Mouse (Mus musculus): ENCODE measurements around the gene D17H6S53E. TPM values are rescaled to one million over a fixed set of nuclear protein-coding genes. Genes with fewer than 3 reads are reported as not detected.

D17H6S53E gene
- polyA plus RNA-seq (2015; fragmentation: Nextera tagmentation; extraction: Ambion mirVana): 9.7 and 10.4 TPM in 2 replicates

GRCm38 (mm10) chr17:35126206-35126611, at the start of gene D17H6S53E:
Gene D17H6S53E (plus strand): TSS chr17:35126373.
- ATAC-seq (ENCODE audit: low read depth): peak; percentile 60
- Histone ChIP-seq H3K27me3 (ENCODE audit: control insufficient read depth, insufficient read depth, low read depth, low read length) (no peaks in the 10 kb centered on the region), H3K4me2 (ENCODE audit: low read depth, low read length) (peak within 1 kb of the TSS; percentile 59), H3K9ac (ENCODE audit: low read length) (peak within 1 kb of the TSS; percentile 78), H3K4me3 (ENCODE audit: low read length) (peak within 1 kb of the TSS; percentile 62), H3K9me3 (ENCODE audit: control insufficient read depth, low read length) (no peaks in the 10 kb centered on the region), H3K4me1 (replicated peaks; ENCODE audit: control insufficient read depth, insufficient read depth, low read length) (peaks cover 20% of the 10 kb centered on the region), H3K36me3 (ENCODE audit: control insufficient read depth, insufficient read depth, low read length) (no peaks in the 10 kb centered on the region; the same call in 1 of the 2 replicates), H3K27ac (ENCODE audit: low read length) (peak within 1 kb of the TSS; percentile 78)
- under 1% methylated on average over 36 of the region's 36 CpGs for WGBS

GRCm38 (mm10) chr17:35076507-35077176, 49.5 kb upstream of the D17H6S53E start, which contains the start of gene Ly6g6e:
Gene Ly6g6e (plus strand): TSS chr17:35076902.
- Histone ChIP-seq H3K4me3 (ENCODE audit: low read length) (peak within 1 kb of the TSS; percentile 45), H3K9ac (ENCODE audit: low read length) (peak within 1 kb of the TSS; percentile 66), H3K4me1 (replicated peaks; ENCODE audit: control insufficient read depth, insufficient read depth, low read length) (peaks cover 7% of the 10 kb centered on the region; the same call in 1 of the 2 replicates), H3K27me3 (ENCODE audit: control insufficient read depth, insufficient read depth, low read depth, low read length) (peaks cover 2% of the 10 kb centered on the region; the same call in 1 of the 2 replicates), H3K4me2 (ENCODE audit: low read depth, low read length) (peak within 1 kb of the TSS; percentile 52), H3K9me3 (ENCODE audit: control insufficient read depth, low read length) (no peaks in the 10 kb centered on the region), H3K36me3 (ENCODE audit: control insufficient read depth, insufficient read depth, low read length) (no peaks in the 10 kb centered on the region), H3K27ac (ENCODE audit: low read length) (peak within 1 kb of the TSS; percentile 87)
- WGBS: 32% methylated on average over 10 of the region's 10 CpGs
- ATAC-seq (ENCODE audit: low read depth): 0 out of 2 replicates have a peak, but pooled peaks have one; percentile 5

GRCm38 (mm10) chr17:35077285-35077684, 48.9 kb upstream of the D17H6S53E start:
- Histone ChIP-seq H3K4me2 (ENCODE audit: low read depth, low read length) (peak overlapping the region; percentile 52), H3K36me3 (ENCODE audit: control insufficient read depth, insufficient read depth, low read length) (no peaks in the 10 kb centered on the region), H3K4me1 (replicated peaks; ENCODE audit: control insufficient read depth, insufficient read depth, low read length) (peaks cover 7% of the 10 kb centered on the region; the same call in 1 of the 2 replicates), H3K9me3 (ENCODE audit: control insufficient read depth, low read length) (no peaks in the 10 kb centered on the region), H3K9ac (ENCODE audit: low read length) (peak overlapping the region; percentile 66), H3K4me3 (ENCODE audit: low read length) (peak overlapping the region; percentile 45), H3K27ac (ENCODE audit: low read length) (peak overlapping the region; percentile 87), H3K27me3 (ENCODE audit: control insufficient read depth, insufficient read depth, low read depth, low read length) (peaks cover 2% of the 10 kb centered on the region; the same call in 1 of the 2 replicates)
- WGBS: 23% methylated on average over 2 of the region's 2 CpGs
- ATAC-seq (ENCODE audit: low read depth): peak; percentile 52

- 7% methylated on average over 14 of the region's 14 CpGs for WGBS
- H3K4me3 ChIP-seq (ENCODE audit: low read length): peak within 1 kb of the TSS; percentile 45
- peak within 1 kb of the TSS; percentile 87 for H3K27ac ChIP-seq (ENCODE audit: low read length)
- no peaks in the 10 kb centered on the region for H3K36me3 ChIP-seq (ENCODE audit: control insufficient read depth, insufficient read depth, low read length)
- peak within 1 kb of the TSS; percentile 66 for H3K9ac ChIP-seq (ENCODE audit: low read length)
- peaks cover 7% of the 10 kb centered on the region; the same call in 1 of the 2 replicates for H3K4me1 ChIP-seq (replicated peaks; ENCODE audit: control insufficient read depth, insufficient read depth, low read length)
- H3K27me3 ChIP-seq (ENCODE audit: control insufficient read depth, insufficient read depth, low read depth, low read length): peaks cover 2% of the 10 kb centered on the region; the same call in 1 of the 2 replicates
- H3K4me2 ChIP-seq (ENCODE audit: low read depth, low read length): peak within 1 kb of the TSS; percentile 52
- no peaks in the 10 kb centered on the region for H3K9me3 ChIP-seq (ENCODE audit: control insufficient read depth, low read length)
- ATAC-seq (ENCODE audit: low read depth): peak; percentile 83
Measured at GRCm38 (mm10) chr17:35077786-35078233, 48.4 kb upstream of the D17H6S53E start, which contains the start of gene Ly6g6d. Gene Ly6g6d (minus strand): TSS chr17:35078065.

GRCm38 (mm10) chr17:35079778-35080177, 46.4 kb upstream of the D17H6S53E start:
- no peak for ATAC-seq (ENCODE audit: low read depth)
- 29% methylated on average over 9 of the region's 9 CpGs for WGBS
- Histone ChIP-seq H3K36me3 (ENCODE audit: control insufficient read depth, insufficient read depth, low read length) (no peaks in the 10 kb centered on the region), H3K27me3 (ENCODE audit: control insufficient read depth, insufficient read depth, low read depth, low read length) (peaks cover 2% of the 10 kb centered on the region; the same call in 1 of the 2 replicates), H3K4me2 (ENCODE audit: low read depth, low read length) (no peak overlapping the region), H3K9ac (ENCODE audit: low read length) (no peak overlapping the region), H3K27ac (ENCODE audit: low read length) (no peak overlapping the region), H3K4me3 (ENCODE audit: low read length) (no peak overlapping the region), H3K4me1 (replicated peaks; ENCODE audit: control insufficient read depth, insufficient read depth, low read length) (peaks cover 7% of the 10 kb centered on the region; the same call in 1 of the 2 replicates), H3K9me3 (ENCODE audit: control insufficient read depth, low read length) (no peaks in the 10 kb centered on the region)

GRCm38 (mm10) chr17:35080248-35080647, 45.9 kb upstream of the D17H6S53E start:
- Histone ChIP-seq H3K4me1 (replicated peaks; ENCODE audit: control insufficient read depth, insufficient read depth, low read length) (peaks cover 7% of the 10 kb centered on the region; the same call in 1 of the 2 replicates), H3K9ac (ENCODE audit: low read length) (no peak overlapping the region), H3K27me3 (ENCODE audit: control insufficient read depth, insufficient read depth, low read depth, low read length) (peaks cover 2% of the 10 kb centered on the region; the same call in 1 of the 2 replicates), H3K36me3 (ENCODE audit: control insufficient read depth, insufficient read depth, low read length) (no peaks in the 10 kb centered on the region), H3K4me2 (ENCODE audit: low read depth, low read length) (no peak overlapping the region), H3K27ac (ENCODE audit: low read length) (no peak overlapping the region), H3K4me3 (ENCODE audit: low read length) (no peak overlapping the region), H3K9me3 (ENCODE audit: control insufficient read depth, low read length) (no peaks in the 10 kb centered on the region)
- no peak for ATAC-seq (ENCODE audit: low read depth)
- WGBS: 50% methylated on average over 6 of the region's 6 CpGs

GRCm38 (mm10) chr17:35080710-35081109, 45.5 kb upstream of the D17H6S53E start:
- H3K9me3 ChIP-seq (ENCODE audit: control insufficient read depth, low read length): no peaks in the 10 kb centered on the region
- peaks cover 2% of the 10 kb centered on the region; the same call in 1 of the 2 replicates for H3K27me3 ChIP-seq (ENCODE audit: control insufficient read depth, insufficient read depth, low read depth, low read length)
- H3K9ac ChIP-seq (ENCODE audit: low read length): no peak overlapping the region
- ATAC-seq (ENCODE audit: low read depth): no peak
- 81% methylated on average over 4 of the region's 4 CpGs for WGBS
- H3K4me1 ChIP-seq (replicated peaks; ENCODE audit: control insufficient read depth, insufficient read depth, low read length): peaks cover 7% of the 10 kb centered on the region; the same call in 1 of the 2 replicates
- no peak overlapping the region for H3K27ac ChIP-seq (ENCODE audit: low read length)
- no peak overlapping the region for H3K4me3 ChIP-seq (ENCODE audit: low read length)
- H3K36me3 ChIP-seq (ENCODE audit: control insufficient read depth, insufficient read depth, low read length): no peaks in the 10 kb centered on the region
- no peak overlapping the region for H3K4me2 ChIP-seq (ENCODE audit: low read depth, low read length)

GRCm38 (mm10) chr17:35082841-35083576, 43.2 kb upstream of the D17H6S53E start:
- no peaks in the 10 kb centered on the region for H3K36me3 ChIP-seq (ENCODE audit: control insufficient read depth, insufficient read depth, low read length)
- 82% methylated on average over 16 of the region's 16 CpGs for WGBS
- H3K9ac ChIP-seq (ENCODE audit: low read length): no peak overlapping the region
- H3K27ac ChIP-seq (ENCODE audit: low read length): no peak overlapping the region
- H3K4me1 ChIP-seq (replicated peaks; ENCODE audit: control insufficient read depth, insufficient read depth, low read length): 0 out of 2 replicates have a peak, but pooled peaks cover 2% of the 10 kb centered on the region
- no peak for ATAC-seq (ENCODE audit: low read depth)
- no peaks in the 10 kb centered on the region for H3K9me3 ChIP-seq (ENCODE audit: control insufficient read depth, low read length)
- H3K4me3 ChIP-seq (ENCODE audit: low read length): no peak overlapping the region
- H3K4me2 ChIP-seq (ENCODE audit: low read depth, low read length): no peak overlapping the region
- peaks cover 2% of the 10 kb centered on the region; the same call in 1 of the 2 replicates for H3K27me3 ChIP-seq (ENCODE audit: control insufficient read depth, insufficient read depth, low read depth, low read length)
